Mouse (Mus musculus) embryo, embryonic 9.5 days (tissue): ENCODE data around the gene Gm5662.
"Not testable (repeated sequence)": the region's sequence is repeated elsewhere in the genome, so short reads cannot be mapped to it uniquely, and the experiment has no call there.

Experiments used
- DNase-seq: peaks from one replicate; pipeline ENCODE4 v3.0.0-alpha.2; 2017; ENCODE audit errors: extremely low spot score

Gm5662 gene

GRCm38 (mm10) chr12:88274400-88274799 is at the start of gene Gm5662:
TSS of gene Gm5662 (minus strand) at chr12:88274500.
- not testable (repeated sequence) for DNase-seq

GRCm38 (mm10) chr12:88323926-88324325 is 49.6 kb upstream of the Gm5662 start, which contains the start of gene Gm5039:
TSS of gene Gm5039 (minus strand) at chr12:88324026.
- not testable (repeated sequence) for DNase-seq

GRCm38 (mm10) chr12:88314556-88314955 is 40.3 kb upstream of the Gm5662 start:
- DNase-seq = no peak

GRCm38 (mm10) chr12:88297171-88297570 is 22.9 kb upstream of the Gm5662 start:
- not testable (repeated sequence) for DNase-seq

- not testable (repeated sequence) for DNase-seq
These were observed 18.8 kb upstream of the Gm5662 start for GRCm38 (mm10) chr12:88293082-88293481.

GRCm38 (mm10) chr12:88285224-88285623 is 10.9 kb upstream of the Gm5662 start:
- DNase-seq = not testable (repeated sequence)

- no peak for DNase-seq
These were observed 17.1 kb downstream of the Gm5662 start for GRCm38 (mm10) chr12:88257241-88257640.

- not testable (repeated sequence) for DNase-seq
These were observed 18.4 kb downstream of the Gm5662 start for GRCm38 (mm10) chr12:88255917-88256316.

- not testable (repeated sequence) for DNase-seq
These were observed 24.3 kb downstream of the Gm5662 start, which contains the start of gene Gm8332 for GRCm38 (mm10) chr12:88250000-88250399. TSS of gene Gm8332 (minus strand) at chr12:88250100.

GRCm38 (mm10) chr12:88245786-88246185 is 28.5 kb downstream of the Gm5662 start:
- DNase-seq = not testable (repeated sequence)

GRCm38 (mm10) chr12:88242940-88243339 is 31.4 kb downstream of the Gm5662 start:
- not testable (repeated sequence) for DNase-seq
